8 mouse cellular contexts compared by ENCODE assay signal in the genomic region with DNA sequence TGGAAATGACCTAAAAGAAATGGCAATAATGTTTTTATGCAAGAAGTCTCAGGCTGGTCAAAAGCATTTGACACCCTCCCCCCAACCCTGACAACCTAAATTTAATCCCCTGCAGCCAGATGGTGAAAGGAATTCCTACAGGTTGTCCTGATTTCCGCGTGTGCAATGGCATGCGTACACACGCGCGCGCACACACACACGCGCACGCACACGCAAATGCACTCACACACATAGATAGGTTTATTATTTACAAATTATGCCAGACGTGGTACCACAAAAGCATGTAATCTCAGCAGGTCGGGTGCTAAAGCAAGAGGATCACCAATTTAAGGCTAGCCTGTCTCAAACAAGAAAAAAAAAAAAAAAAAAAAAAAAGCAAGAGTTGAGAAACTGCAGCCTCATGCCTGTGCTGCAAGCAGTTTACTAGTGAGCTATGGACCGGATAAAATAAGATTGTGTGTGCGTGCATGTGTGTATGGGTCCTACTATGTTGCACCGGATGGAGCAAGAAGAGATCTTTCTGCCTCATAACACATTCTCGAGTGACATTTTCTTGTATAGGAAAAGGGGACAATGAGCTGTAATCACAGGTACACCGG. TPM values are rescaled to one million over a fixed set of nuclear protein-coding genes. Genes with fewer than 3 reads are reported as not detected.
DNase-seq lines count a peak whose midpoint lies in the region; ATAC-seq and TF ChIP-seq lines count a peak whose summit lies in the region.

No protein-coding gene starts in this region.

- H3K9me3 ChIP-seq in lung, embryonic 15.5 days: no peaks in the 10 kb centered on the region
- H3K9me3 ChIP-seq in kidney, postnatal 0 days (replicated peaks; ENCODE audit: low read length): no peaks in the 10 kb centered on the region
- no peaks in the 10 kb centered on the region for H3K9me3 ChIP-seq in midbrain, embryonic 10.5 days (replicated peaks)

- WGBS in lung, embryonic 15.5 days: 12% methylated on average over 18 of the region's 18 CpGs
- 22% methylated on average over 18 of the region's 18 CpGs for WGBS in kidney, postnatal 0 days
- 25% methylated on average over 18 of the region's 18 CpGs for WGBS in midbrain, embryonic 10.5 days

- DNase-seq in lung, adult 18-20 months: no peak
- no peak for DNase-seq in kidney, postnatal 0 days (ENCODE audit: low spot score)
- DNase-seq in midbrain, embryonic 10.5 days (ENCODE audit: low spot score): peak; percentile 15
- no peak for DNase-seq in frontal cortex, postnatal 10 days (ENCODE audit: low spot score in 2 of 2)
- DNase-seq in spleen, postnatal 4 days (ENCODE audit: low spot score in 2 of 2): no peak

- ATAC-seq in lung, embryonic 15.5 days (ENCODE audit: borderline replicate concordance, extremely low read depth, low FRiP score, low TSS enrichment): peak; percentile 70; the same call in 1 of the 2 replicates
- ATAC-seq in erythroid progenitor cell, adult 5-6 weeks (replicated peaks; ENCODE audit: low FRiP score, poor library complexity, severe bottlenecking): peak; percentile 72
- peak; percentile 68 for ATAC-seq in kidney, postnatal 0 days (replicated peaks; ENCODE audit: low FRiP score, low read depth)

- peak overlapping the region; percentile 66 for H3K4me2 ChIP-seq in lung, embryonic 15.5 days
- H3K4me2 ChIP-seq in kidney, postnatal 0 days (ENCODE audit: low read length): peak overlapping the region; percentile 55

- H3K9ac ChIP-seq in lung, embryonic 15.5 days: peak overlapping the region; percentile 42
- H3K9ac ChIP-seq in kidney, postnatal 0 days (ENCODE audit: low read depth, low read length): peak overlapping the region; percentile 52; the same call in 1 of the 2 replicates

- no peaks in the 10 kb centered on the region for H3K36me3 ChIP-seq in lung, embryonic 15.5 days
- H3K36me3 ChIP-seq in kidney, postnatal 0 days (ENCODE audit: insufficient read depth, low read length): no peaks in the 10 kb centered on the region
- peaks cover 18% of the 10 kb centered on the region for H3K36me3 ChIP-seq in midbrain, embryonic 10.5 days

- no peaks in the 10 kb centered on the region for H3K27me3 ChIP-seq in lung, embryonic 15.5 days
- no peaks in the 10 kb centered on the region for H3K27me3 ChIP-seq in kidney, postnatal 0 days (ENCODE audit: insufficient read depth, low read length)
- H3K27me3 ChIP-seq in midbrain, embryonic 10.5 days (ENCODE audit: low read depth, poor library complexity, severe bottlenecking): no peaks in the 10 kb centered on the region

- peak overlapping the region; percentile 59 for H3K4me3 ChIP-seq in lung, embryonic 15.5 days
- peak overlapping the region; percentile 91 for H3K4me3 ChIP-seq in brown adipose tissue, adult 24 weeks (ENCODE audit: insufficient read depth, low read depth, low read length)
- H3K4me3 ChIP-seq in kidney, postnatal 0 days (replicated peaks; ENCODE audit: low read depth, low read length): peak overlapping the region; percentile 46
- peak overlapping the region; percentile 62 for H3K4me3 ChIP-seq in midbrain, embryonic 10.5 days

- TF ChIP-seq CTCF in kidney, postnatal 0 days (IDR thresholded peaks at IDR 0.05; ENCODE audit: low read depth): no peak

- no peaks in the 10 kb centered on the region for H3K4me1 ChIP-seq in lung, embryonic 15.5 days
- H3K4me1 ChIP-seq in brown adipose tissue, adult 24 weeks (ENCODE audit: control insufficient read depth, insufficient read depth, insufficient read length, low read length): no peaks in the 10 kb centered on the region
- H3K4me1 ChIP-seq in kidney, postnatal 0 days (replicated peaks; ENCODE audit: insufficient read depth, low read length): no peaks in the 10 kb centered on the region
- H3K4me1 ChIP-seq in midbrain, embryonic 10.5 days: peaks cover 5% of the 10 kb centered on the region

- H3K27ac ChIP-seq in lung, embryonic 15.5 days: peak overlapping the region; percentile 90
- peak overlapping the region; percentile 82 for H3K27ac ChIP-seq in brown adipose tissue, adult 24 weeks (replicated peaks; ENCODE audit: low read depth, low read length)
- H3K27ac ChIP-seq in kidney, postnatal 0 days: peak overlapping the region; percentile 70
- peak overlapping the region; percentile 80 for H3K27ac ChIP-seq in midbrain, embryonic 10.5 days (replicated peaks)

RNA-seq across cellular contexts. Expression of a gene that starts 0.7 kb away (rescaled TPM):
- polyA plus RNA-seq in lung, embryonic 15.5 days (2015; fragmentation: Nextera tagmentation; extraction: Ambion mirVana): 16.7 and 16.8 TPM in 2 replicates
- polyA plus RNA-seq in brown adipose tissue, adult 24 weeks (2012; ENCODE audit: insufficient read depth, insufficient read length, missing spikeins): 5.1 and 5.6 TPM in 2 replicates
- total RNA-seq in erythroid progenitor cell, adult 5-6 weeks (2015; ENCODE audit: low replicate concordance): 5.4 and 8.4 TPM in 2 replicates
- 8.4 and 10.4 TPM in 2 replicates for total RNA-seq in erythroid progenitor cell, adult 5-6 weeks (2017; ENCODE audit: low replicate concordance)
- 14.0 and 16.2 TPM in 2 replicates for polyA plus RNA-seq in kidney, postnatal 0 days (2015; fragmentation: Nextera tagmentation; extraction: Ambion mirVana)
- 19.7 and 22.8 TPM in 2 replicates for polyA plus RNA-seq in midbrain, embryonic 10.5 days (2016; fragmentation: Nextera tagmentation; extraction: Ambion mirVana)

RNA-seq across cellular contexts. Expression of a gene that starts 47.3 kb away (rescaled TPM):
- 4.1 and 4.5 TPM in 2 replicates for polyA plus RNA-seq in lung, embryonic 15.5 days (2015; fragmentation: Nextera tagmentation; extraction: Ambion mirVana)
- polyA plus RNA-seq in brown adipose tissue, adult 24 weeks (2012; ENCODE audit: insufficient read depth, insufficient read length, missing spikeins): 8.3 and 12.0 TPM in 2 replicates
- total RNA-seq in erythroid progenitor cell, adult 5-6 weeks (2015; ENCODE audit: low replicate concordance): 5.9 and 15.9 TPM in 2 replicates
- 0.39 and 3.7 TPM in 2 replicates for total RNA-seq in erythroid progenitor cell, adult 5-6 weeks (2017; ENCODE audit: low replicate concordance)
- 3.8 and 5.1 TPM in 2 replicates for polyA plus RNA-seq in kidney, postnatal 0 days (2015; fragmentation: Nextera tagmentation; extraction: Ambion mirVana)
- 2.2 and 3.4 TPM in 2 replicates for polyA plus RNA-seq in midbrain, embryonic 10.5 days (2016; fragmentation: Nextera tagmentation; extraction: Ambion mirVana)
